Mouse (Mus musculus): ENCODE data around the gene Letm1.

The Letm1 gene

GRCm38 (mm10) chr5:33706350-33706629 lies 76.3 kb downstream of the Letm1 start:
- DNase-seq (ENCODE audit: low spot score): no peak

DNA sequence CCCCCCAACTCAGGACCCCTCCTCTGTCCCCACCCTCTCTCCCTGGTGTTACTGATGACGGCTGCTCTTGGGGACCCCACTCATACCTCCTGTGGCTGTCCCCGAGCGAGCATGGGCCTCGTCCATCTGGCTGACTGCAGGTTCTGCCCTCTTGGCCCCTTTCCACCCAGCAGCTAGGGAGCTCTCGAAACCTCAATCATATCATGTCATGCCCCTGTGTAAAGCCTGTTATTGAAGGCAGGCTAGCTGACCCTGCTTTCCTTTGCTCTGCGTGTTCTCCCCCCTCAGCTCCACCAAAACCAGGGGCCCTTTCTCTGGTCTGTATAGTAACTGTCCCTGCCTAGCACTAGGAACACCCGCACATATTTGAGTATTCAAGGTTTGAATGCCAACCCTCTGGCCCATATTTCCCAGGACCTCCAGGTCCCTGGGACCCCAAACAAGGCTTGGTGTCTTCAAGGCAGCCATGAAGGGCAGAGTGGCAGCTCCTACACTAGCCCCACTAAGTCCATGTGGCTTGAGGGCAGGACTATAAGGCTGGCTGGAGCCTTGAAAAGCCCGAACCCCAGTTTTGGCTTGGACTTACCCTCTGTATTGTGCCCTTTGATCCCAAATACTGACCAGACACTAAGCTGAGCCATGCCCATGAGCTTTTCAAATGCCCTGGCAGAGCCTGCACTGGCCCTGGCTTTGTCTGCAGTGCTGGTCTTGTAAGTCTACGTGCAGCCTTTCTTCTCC lies 76.8 kb downstream of the Letm1 start:
- DNase-seq (ENCODE audit: low spot score): no peak

- DNase-seq (ENCODE audit: low spot score): no peak
Measured at GRCm38 (mm10) chr5:33704945-33705611, 77.5 kb downstream of the Letm1 start.

DNA sequence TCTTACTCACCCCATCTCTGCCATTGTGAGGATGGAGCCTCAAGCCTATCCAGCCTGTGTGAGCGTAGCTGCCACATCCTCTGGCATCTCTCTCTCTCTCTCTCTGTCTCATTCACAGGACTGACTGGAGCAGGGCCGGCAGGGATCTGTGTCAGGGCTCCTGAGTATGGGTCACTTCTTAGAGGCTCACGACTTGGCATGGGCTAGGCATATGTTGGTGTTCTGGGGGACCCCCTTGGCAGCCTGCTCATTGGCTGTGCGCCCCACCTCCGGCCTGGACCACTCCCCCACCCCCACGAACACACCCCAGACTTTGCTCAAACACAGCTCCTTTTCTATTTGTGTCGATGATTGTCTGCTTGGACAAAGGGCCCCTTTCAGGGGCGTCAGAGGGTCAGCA lies 78.6 kb downstream of the Letm1 start:
- no peak for DNase-seq (ENCODE audit: low spot score)

GRCm38 (mm10) chr5:33701832-33702231 lies 80.8 kb downstream of the Letm1 start:
- DNase-seq (ENCODE audit: low spot score): no peak

GRCm38 (mm10) chr5:33700010-33700409 lies 82.6 kb downstream of the Letm1 start:
- DNase-seq (ENCODE audit: low spot score): no peak

DNA sequence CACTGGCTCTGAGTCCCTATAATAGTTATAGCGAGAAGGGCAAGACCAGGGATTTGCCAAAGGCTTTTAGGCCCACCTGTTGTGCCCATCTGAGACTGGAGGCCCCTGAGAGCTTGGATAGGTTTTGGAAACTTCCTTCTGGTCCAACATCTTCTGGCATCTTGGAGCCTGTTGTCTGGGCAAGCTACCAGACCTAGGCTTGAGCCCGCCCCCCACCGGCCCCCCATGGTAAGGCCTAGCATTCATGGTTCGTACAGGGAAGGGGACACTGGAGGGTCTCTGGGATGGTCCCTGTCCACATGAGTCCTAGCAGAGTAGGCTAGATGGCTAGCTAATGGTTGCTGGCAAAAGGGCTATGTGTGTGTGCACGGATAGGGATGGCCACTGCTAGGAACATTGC lies 83.9 kb downstream of the Letm1 start:
- DNase-seq (ENCODE audit: low spot score): no peak

- DNase-seq (ENCODE audit: low spot score): no peak
Measured at GRCm38 (mm10) chr5:33697947-33698512, 84.6 kb downstream of the Letm1 start.

- no peak for DNase-seq (ENCODE audit: low spot score)
Measured at GRCm38 (mm10) chr5:33697534-33697933, 85.1 kb downstream of the Letm1 start.

DNA sequence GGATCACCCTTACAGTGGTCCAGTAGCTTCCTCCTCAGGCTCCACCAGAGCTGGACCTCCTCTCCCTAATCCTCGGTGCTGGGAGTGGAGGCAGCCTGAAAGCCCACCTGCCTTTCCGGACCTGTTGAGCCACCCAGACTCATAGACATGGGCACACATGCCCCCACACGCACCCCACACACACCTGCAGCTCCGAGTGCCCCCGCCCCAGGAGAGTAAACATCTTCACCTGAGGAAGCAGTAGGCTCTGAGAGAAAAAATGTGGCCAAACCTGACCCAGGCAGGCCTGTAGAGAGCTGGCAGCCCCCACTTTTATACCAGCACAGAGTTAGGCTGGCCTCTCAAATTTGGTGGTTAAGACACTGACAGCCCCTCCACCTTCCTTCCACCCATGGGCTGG lies 86.2 kb downstream of the Letm1 start:
- DNase-seq (ENCODE audit: low spot score): no peak

GRCm38 (mm10) chr5:33695718-33696121 lies 86.9 kb downstream of the Letm1 start:
- DNase-seq (ENCODE audit: low spot score): no peak

DNA sequence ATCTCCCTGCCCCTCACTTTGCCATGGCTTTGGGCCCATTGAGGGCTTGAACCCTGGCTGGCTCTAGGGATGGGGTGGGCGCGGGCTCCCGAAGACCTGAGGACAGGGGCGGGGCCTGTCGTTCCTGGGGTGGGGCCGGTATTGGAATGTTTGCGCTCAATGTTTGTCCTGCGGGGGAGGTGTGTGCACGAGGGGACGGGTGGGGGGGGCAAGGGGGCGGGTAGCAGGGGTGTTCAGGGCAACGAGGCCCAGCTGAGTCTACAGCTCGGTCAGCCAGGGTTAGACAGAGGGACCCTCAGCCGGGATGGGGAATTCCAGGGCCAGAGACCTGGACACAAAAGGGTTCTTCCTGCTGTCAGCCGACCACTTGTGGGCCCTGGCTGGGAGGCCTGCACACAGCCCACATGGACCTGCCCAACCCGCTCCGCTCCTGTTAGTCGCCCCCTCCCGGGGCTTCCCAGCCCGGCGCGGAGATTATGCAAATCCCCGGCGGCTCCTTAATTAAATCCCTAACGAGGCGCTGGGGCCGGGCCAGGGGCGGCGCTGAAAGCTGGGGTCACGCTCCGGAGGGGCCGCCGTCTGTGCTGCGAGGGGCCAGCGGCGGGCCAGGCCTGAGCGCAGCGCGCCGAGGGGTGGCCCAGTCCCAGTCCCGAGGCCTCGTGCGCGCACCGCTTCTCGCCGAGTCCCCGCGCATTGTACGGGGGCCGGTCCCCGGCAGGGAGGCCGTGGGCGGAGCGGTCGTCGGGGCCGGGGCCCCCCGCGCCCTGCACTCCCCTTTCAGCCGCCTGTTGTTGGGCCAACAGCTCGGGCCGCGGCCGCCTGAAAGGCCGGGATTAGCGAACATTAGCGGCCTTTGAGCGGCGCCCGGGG lies 87.5 kb downstream of the Letm1 start:
- DNase-seq (ENCODE audit: low spot score): peak; percentile 32

DNA sequence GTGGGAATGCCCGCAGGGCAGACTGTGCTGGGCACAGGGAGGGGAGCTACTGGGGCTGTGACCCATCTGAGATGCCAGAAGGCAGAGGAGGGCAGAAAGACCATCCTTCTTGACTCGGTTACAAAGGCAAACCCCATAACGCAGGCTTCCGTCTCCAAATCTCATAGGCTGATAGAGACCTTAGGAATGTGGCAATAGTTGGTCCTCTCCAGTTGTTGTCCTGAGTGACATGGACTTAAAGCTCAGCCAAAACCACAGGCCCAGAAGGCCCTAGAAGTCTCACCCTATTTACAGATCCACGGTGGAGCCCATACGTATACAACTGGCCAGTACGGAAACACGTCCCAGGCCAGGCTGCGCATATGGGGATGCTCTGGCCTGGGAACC lies 88.2 kb downstream of the Letm1 start:
- no peak for DNase-seq (ENCODE audit: low spot score)

GRCm38 (mm10) chr5:33692393-33692792 lies 90.2 kb downstream of the Letm1 start:
- DNase-seq (ENCODE audit: low spot score): no peak

- no peak for DNase-seq (ENCODE audit: low spot score)
Measured at GRCm38 (mm10) chr5:33689852-33690645, 92.6 kb downstream of the Letm1 start.

Data from ovary, postnatal 14 days (tissue).